Mouse (Mus musculus) C2C12 (cell line): ENCODE results near the gene Car10. TPM values are rescaled to one million over a fixed set of nuclear protein-coding genes. Genes with fewer than 3 reads are reported as not detected.
"Not testable (repeated sequence)": the region's sequence is repeated elsewhere in the genome, so short reads cannot be mapped to it uniquely, and the experiment has no call there.

Experiments
- H3K27me3 ChIP-seq: one replicate; pipeline ENCODE4 v1.6.1; 2011; ENCODE audit not compliant: control insufficient read depth, insufficient read depth, insufficient read length
- H3K36me3 ChIP-seq: one replicate; pipeline ENCODE4 v1.6.1; 2011; ENCODE audit not compliant: control insufficient read depth, insufficient read depth
- H3K4me3 ChIP-seq: one replicate; pipeline ENCODE4 v1.5.1; 2011; ENCODE audit warnings: mild to moderate bottlenecking, control low read depth; ENCODE audit not compliant: poor library complexity, insufficient read depth, severe bottlenecking
- H3K79me2 ChIP-seq: one replicate; pipeline ENCODE4 v1.6.1; 2011; ENCODE audit not compliant: control insufficient read depth, insufficient read depth
- H3K79me3 ChIP-seq: one replicate; pipeline ENCODE4 v1.6.1; 2011; ENCODE audit warnings: low read depth, control low read depth
- H3ac ChIP-seq: one replicate; pipeline ENCODE3; 2011; ENCODE audit warnings: low read depth; ENCODE audit not compliant: control insufficient read depth, insufficient read length
- CEBPB ChIP-seq: IDR thresholded peaks from one replicate; pipeline ENCODE4 v1.6.1; 2011; ENCODE audit warnings: low read depth, mild to moderate bottlenecking, control low read depth, moderate library complexity
- CTCF ChIP-seq: IDR thresholded peaks from one replicate; pipeline ENCODE4 v1.5.1; 2011; ENCODE audit not compliant: control insufficient read depth, insufficient read depth, insufficient read length
- FOSL1 ChIP-seq: IDR thresholded peaks from one replicate; pipeline ENCODE4 v1.8.0; 2011; ENCODE audit warnings: mild to moderate bottlenecking, low read length; ENCODE audit not compliant: poor library complexity, insufficient read depth, severe bottlenecking
- MAX ChIP-seq: IDR thresholded peaks from one replicate; pipeline ENCODE4 v1.6.1; 2011; ENCODE audit warnings: mild to moderate bottlenecking, control low read depth
- MYOD1 ChIP-seq: IDR thresholded peaks from one replicate; pipeline ENCODE4 v1.6.1; 2011; ENCODE audit warnings: low read depth; ENCODE audit not compliant: control insufficient read depth, insufficient read length
- MYOG ChIP-seq: IDR thresholded peaks from one replicate; pipeline ENCODE4 v1.6.1; 2011; ENCODE audit not compliant: control insufficient read depth, insufficient read length; ENCODE audit errors: extremely low read depth
- USF1 ChIP-seq: IDR thresholded peaks from one replicate; pipeline ENCODE4 v1.6.1; 2011; ENCODE audit warnings: low read depth, mild to moderate bottlenecking, control low read depth, moderate library complexity
- polyA plus RNA-seq: library from polyadenylated mRNA; unstranded; fragments of >200 nt; fragmentation: generic; extraction: Trizol; gene quantifications from one replicate; pipeline ENCODE4 v1.2.1, GENCODE M21; 2012; ENCODE audit warnings: missing spikeins

Car10 gene
- polyA plus RNA-seq, 1 experiment: not detected

GRCm38 (mm10) chr11:93367244-93367643 lies 269.4 kb downstream of the Car10 start:
- Histone ChIP-seq H3K36me3 (no peaks in the 10 kb centered on the region), H3ac (no peak overlapping the region), H3K79me3 (no peaks in the 10 kb centered on the region), H3K4me3 (no peak overlapping the region), H3K27me3 (no peaks in the 10 kb centered on the region), H3K79me2 (no peaks in the 10 kb centered on the region)
- TF ChIP-seq USF1 (no peak), MAX (no peak), FOSL1 (no peak), MYOG (no peak), MYOD1 (no peak), CTCF (no peak), CEBPB (no peak)

DNA sequence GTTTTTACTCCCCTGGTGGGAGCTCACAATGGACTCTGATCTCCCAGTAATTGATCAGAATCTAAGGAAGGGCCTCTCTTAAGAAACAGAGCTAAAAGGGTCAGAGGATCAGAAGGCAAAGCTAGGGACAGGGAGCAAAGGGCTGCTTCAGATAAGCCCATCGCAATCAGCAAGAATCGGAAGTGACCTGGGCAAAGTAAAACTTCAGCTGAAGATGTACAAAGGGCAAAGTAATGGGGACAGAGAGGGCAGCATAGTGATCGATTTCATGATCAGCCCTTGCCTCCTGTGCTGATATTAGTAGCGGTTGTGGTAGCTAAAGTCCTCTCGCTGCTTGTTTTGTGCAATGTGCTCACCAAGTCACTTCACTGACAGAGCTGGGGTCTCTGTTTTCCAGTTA lies 269.9 kb downstream of the Car10 start:
- no peaks in the 10 kb centered on the region for H3K36me3 ChIP-seq
- no peak overlapping the region for H3ac ChIP-seq
- no peak for TF ChIP-seq MAX
- no peak for TF ChIP-seq CEBPB
- TF ChIP-seq FOSL1: no peak
- no peak for TF ChIP-seq USF1
- no peak for TF ChIP-seq MYOD1
- TF ChIP-seq MYOG: no peak
- TF ChIP-seq CTCF: no peak
- no peaks in the 10 kb centered on the region for H3K79me2 ChIP-seq
- H3K4me3 ChIP-seq: no peak overlapping the region
- H3K79me3 ChIP-seq: no peaks in the 10 kb centered on the region
- no peaks in the 10 kb centered on the region for H3K27me3 ChIP-seq

- TF ChIP-seq FOSL1 (no peak), CEBPB (no peak), USF1 (no peak)
- Histone ChIP-seq H3K4me3 (no peak overlapping the region), H3K27me3 (no peaks in the 10 kb centered on the region), H3K36me3 (no peaks in the 10 kb centered on the region), H3K79me3 (no peaks in the 10 kb centered on the region), H3ac (no peak overlapping the region), H3K79me2 (no peaks in the 10 kb centered on the region)
Observed at GRCm38 (mm10) chr11:93373697-93374354, 276.0 kb downstream of the Car10 start.

DNA sequence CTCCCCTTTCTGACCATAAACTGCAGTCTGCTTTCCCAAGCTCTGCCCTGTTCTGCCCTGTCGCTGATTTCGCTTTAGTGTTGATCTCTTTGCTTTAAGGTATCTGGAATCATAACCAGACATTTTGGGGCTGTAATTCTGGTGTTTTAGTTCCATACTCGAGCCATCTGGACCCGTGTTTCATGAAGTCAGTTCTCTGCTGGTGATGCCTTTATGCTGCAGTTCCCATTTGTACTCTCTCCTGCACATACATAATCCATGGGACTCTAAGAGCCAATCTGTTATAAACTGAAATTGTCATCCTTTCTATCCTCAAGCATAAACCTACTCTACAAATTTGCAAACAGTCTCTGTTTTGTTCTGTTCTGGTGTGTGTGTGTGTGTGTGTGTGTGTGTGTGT lies 293.3 kb downstream of the Car10 start:
- no peaks in the 10 kb centered on the region for H3K27me3 ChIP-seq
- H3K79me3 ChIP-seq: no peaks in the 10 kb centered on the region
- H3K79me2 ChIP-seq: no peaks in the 10 kb centered on the region
- no peak overlapping the region for H3ac ChIP-seq
- no peak for TF ChIP-seq USF1
- no peak for TF ChIP-seq MYOG
- no peak for TF ChIP-seq MAX
- no peak for TF ChIP-seq FOSL1
- TF ChIP-seq MYOD1: no peak
- TF ChIP-seq CEBPB: no peak
- TF ChIP-seq CTCF: no peak
- no peak overlapping the region for H3K4me3 ChIP-seq
- no peaks in the 10 kb centered on the region for H3K36me3 ChIP-seq

GRCm38 (mm10) chr11:93393371-93393770 lies 295.5 kb downstream of the Car10 start:
- not testable (repeated sequence) for H3ac ChIP-seq, H3K79me2 ChIP-seq, H3K79me3 ChIP-seq, H3K27me3 ChIP-seq, H3K4me3 ChIP-seq, H3K36me3 ChIP-seq

GRCm38 (mm10) chr11:93396356-93396755 lies 298.5 kb downstream of the Car10 start:
- no peak overlapping the region for H3K4me3 ChIP-seq
- H3K36me3 ChIP-seq: no peaks in the 10 kb centered on the region
- H3ac ChIP-seq: no peak overlapping the region
- H3K79me2 ChIP-seq: no peaks in the 10 kb centered on the region
- TF ChIP-seq MYOD1: no peak
- no peak for TF ChIP-seq MYOG
- TF ChIP-seq FOSL1: no peak
- no peak for TF ChIP-seq CEBPB
- no peak for TF ChIP-seq CTCF
- no peak for TF ChIP-seq USF1
- no peak for TF ChIP-seq MAX
- no peaks in the 10 kb centered on the region for H3K27me3 ChIP-seq
- H3K79me3 ChIP-seq: no peaks in the 10 kb centered on the region

- H3K27me3 ChIP-seq, H3K36me3 ChIP-seq, H3K79me2 ChIP-seq, H3K79me3 ChIP-seq, H3ac ChIP-seq, H3K4me3 ChIP-seq: not testable (repeated sequence)
Observed at GRCm38 (mm10) chr11:93401167-93401566, 303.3 kb downstream of the Car10 start.
